Mouse (Mus musculus) hindbrain, postnatal 0 days (tissue): ENCODE results near the gene Nbeal1. TPM values are rescaled to one million over a fixed set of nuclear protein-coding genes. Genes with fewer than 3 reads are reported as not detected.

Experiments
- ATAC-seq: fragments of 200-750 bp; cut with Nextera tagmentation; 2 replicates; pipeline ENCODE4 v1.8.0; 2017; ENCODE audit warnings: mild to moderate bottlenecking, moderate TSS enrichment, moderate library complexity
- DNase-seq: peaks from one replicate; pipeline ENCODE4 v3.0.0-alpha.2; 2015; ENCODE audit warnings: low spot score
- H3K27ac ChIP-seq: fragments of 300-500 bp; sonication (generic); 2 replicates; pipeline ENCODE4 v1.5.1; 2014; ENCODE audit warnings: mild to moderate bottlenecking
- H3K27me3 ChIP-seq: fragments of 300-500 bp; sonication (generic); 2 replicates; pipeline ENCODE4 v1.6.1; 2014; ENCODE audit warnings: low read length, mixed read lengths; ENCODE audit not compliant: insufficient read depth
- H3K36me3 ChIP-seq: fragments of 300-500 bp; sonication (generic); 2 replicates; pipeline ENCODE4 v1.6.1; 2014; ENCODE audit warnings: low read length, mixed read lengths; ENCODE audit not compliant: insufficient read depth
- H3K4me1 ChIP-seq: fragments of 300-500 bp; sonication (generic); 2 replicates; pipeline ENCODE4 v1.6.1; 2014; ENCODE audit warnings: antibody characterized with exemption, low read length, mixed read lengths; ENCODE audit not compliant: insufficient read depth
- H3K4me2 ChIP-seq: fragments of 300-500 bp; sonication (generic); 2 replicates; pipeline ENCODE4 v1.6.1; 2014; ENCODE audit warnings: low read depth, mild to moderate bottlenecking, low read length, moderate library complexity, mixed read lengths
- H3K4me3 ChIP-seq: fragments of 300-500 bp; sonication (generic); 2 replicates; pipeline ENCODE4 v1.5.1; 2014; ENCODE audit warnings: low read length
- H3K9ac ChIP-seq: fragments of 300-500 bp; sonication (generic); replicated peaks from 2 replicates; pipeline ENCODE4 v1.6.1; 2014; ENCODE audit warnings: mild to moderate bottlenecking, low read length, moderate library complexity, mixed read lengths
- H3K9me3 ChIP-seq: fragments of 300-500 bp; sonication (generic); 2 replicates; pipeline ENCODE4 v1.6.1; 2016; ENCODE audit warnings: low read length, mixed read lengths
- CTCF ChIP-seq: IDR thresholded peaks from 2 replicates; pipeline ENCODE4 v1.5.1; 2016; ENCODE audit warnings: antibody characterized with exemption, control low read depth, low read depth
- WGBS: fragments of 180-500 bp; shearing (Covaris S2); extraction: QIAGEN DNeasy Blood & Tissue Kit; methylation state at CpG from one replicate; pipeline ENCODE4 v1.1.7; 2014; 5-methylcytosine and 5-hydroxymethylcytosine counted together
- polyA plus RNA-seq: library from polyadenylated mRNA; unstranded; fragments of >200 nt; fragmentation: Nextera tagmentation; extraction: Ambion mirVana; gene quantifications from 2 replicates; pipeline ENCODE4 v1.2.1, GENCODE M21; 2015
- total RNA-seq: library from RNA; depleted of rRNA; stranded (reverse); fragments of >200 nt; gene quantifications from 2 replicates; pipeline ENCODE4 v1.2.3, GENCODE M21; 2014; rRNA removed

Nbeal1 gene
- total RNA-seq, result 16.1 and 25.6 TPM in 2 replicates
- polyA plus RNA-seq, result 4.5 and 5.0 TPM in 2 replicates

DNA sequence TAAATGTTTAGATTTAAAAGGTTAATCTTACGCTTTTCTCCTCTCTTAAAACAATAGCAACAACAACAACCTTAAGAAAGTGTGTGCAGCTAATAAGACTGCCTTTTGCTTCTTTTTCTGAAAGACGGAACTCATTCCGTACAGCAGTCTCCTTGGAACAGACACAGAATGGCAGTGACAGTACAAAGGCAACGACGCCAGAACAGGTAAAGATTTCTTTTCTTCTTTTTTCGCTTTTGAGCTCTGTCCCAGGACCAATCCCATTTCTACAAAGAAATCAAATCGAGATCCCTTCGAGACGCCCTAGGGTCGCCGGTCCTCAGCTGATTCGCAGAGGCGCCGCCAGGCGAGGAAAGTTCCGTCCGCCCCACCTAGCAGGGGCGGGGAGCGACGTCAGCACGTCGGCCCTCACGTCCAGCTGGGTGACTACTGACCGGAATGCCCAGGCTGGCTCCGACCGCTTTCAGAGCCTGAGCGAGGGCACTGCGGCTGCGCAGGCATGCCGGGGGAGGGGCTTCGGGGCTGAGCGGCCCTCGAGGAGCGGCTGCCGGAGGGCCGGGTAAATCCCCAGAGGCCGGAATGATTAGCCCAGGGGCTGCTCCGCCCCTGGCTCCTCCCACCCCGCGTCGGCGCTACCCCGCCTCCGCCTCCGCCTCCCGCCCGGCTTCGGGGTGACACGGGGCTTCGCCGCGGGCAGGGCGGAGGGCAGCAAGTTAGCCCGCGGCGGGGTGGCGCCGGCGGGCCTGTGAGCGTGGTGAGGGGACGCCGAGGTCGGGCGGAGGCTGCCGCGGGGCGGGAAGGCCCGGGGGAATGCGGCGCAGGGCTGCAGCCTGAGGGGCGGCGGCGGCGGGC lies at the start of gene Nbeal1:
TSS of gene Nbeal1 (plus strand) at position 668 of the 852 bp plus-strand sequence.
- no peaks in the 10 kb centered on the region for H3K36me3 ChIP-seq
- no peaks in the 10 kb centered on the region for H3K27me3 ChIP-seq
- H3K4me1 ChIP-seq, result no peaks in the 10 kb centered on the region
- peak within 1 kb of the TSS; percentile 93 for H3K9ac ChIP-seq
- H3K4me2 ChIP-seq, result peak within 1 kb of the TSS; percentile 61
- peak; percentile 99 for DNase-seq
- H3K27ac ChIP-seq, result peak within 1 kb of the TSS; percentile 95
- WGBS, result under 1% methylated on average over 64 of the region's 74 CpGs
- peak within 1 kb of the TSS; percentile 91 for H3K4me3 ChIP-seq
- no peaks in the 10 kb centered on the region for H3K9me3 ChIP-seq
- peak; percentile 60 for TF ChIP-seq CTCF
- ATAC-seq, result peak; percentile 99

GRCm38 (mm10) chr1:60137346-60137745 lies 43.1 kb upstream of the Nbeal1 start:
- no peak overlapping the region for H3K27ac ChIP-seq
- no peaks in the 10 kb centered on the region for H3K27me3 ChIP-seq
- 38% methylated on average over 9 of the region's 9 CpGs for WGBS
- no peak for DNase-seq
- no peak overlapping the region for H3K4me3 ChIP-seq
- no peak for ATAC-seq
- no peaks in the 10 kb centered on the region for H3K4me1 ChIP-seq
- peaks cover 5% of the 10 kb centered on the region; the same call in 1 of the 2 replicates for H3K36me3 ChIP-seq
- no peak overlapping the region for H3K9ac ChIP-seq
- TF ChIP-seq CTCF, result no peak
- H3K4me2 ChIP-seq, result no peak overlapping the region
- H3K9me3 ChIP-seq, result no peaks in the 10 kb centered on the region

DNA sequence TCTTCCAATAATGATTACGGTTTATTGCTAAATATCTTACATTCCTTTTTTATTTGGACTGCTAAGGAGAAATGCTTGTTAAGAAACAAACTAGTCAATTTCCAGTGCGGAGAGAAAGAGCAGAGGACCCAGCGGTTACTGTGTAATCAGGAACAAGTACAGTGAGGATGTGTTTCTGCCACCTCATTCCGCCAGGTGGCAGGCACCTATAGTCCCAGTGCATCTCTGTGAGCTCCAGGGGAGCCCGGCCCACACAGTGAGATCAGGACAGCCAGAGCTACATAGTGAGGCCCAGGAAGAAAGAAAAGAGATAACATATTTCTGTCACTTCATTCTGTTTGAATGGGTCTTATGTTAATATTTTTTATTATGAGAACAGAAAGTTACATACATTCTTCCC lies 27.7 kb upstream of the Nbeal1 start:
- Histone ChIP-seq H3K27me3 (no peaks in the 10 kb centered on the region), H3K27ac (no peak overlapping the region), H3K9ac (no peak overlapping the region), H3K9me3 (no peaks in the 10 kb centered on the region), H3K4me1 (no peaks in the 10 kb centered on the region), H3K4me2 (no peak overlapping the region), H3K4me3 (no peak overlapping the region), H3K36me3 (no peaks in the 10 kb centered on the region)
- peak; percentile 15; the same call in 1 of the 2 replicates for TF ChIP-seq CTCF
- WGBS, result 78% methylated on average over 5 of the region's 5 CpGs
- no peak for ATAC-seq
- peak; percentile 2 for DNase-seq

GRCm38 (mm10) chr1:60156651-60157050 lies 23.7 kb upstream of the Nbeal1 start:
- H3K9me3 ChIP-seq, result no peaks in the 10 kb centered on the region
- TF ChIP-seq CTCF, result no peak
- H3K4me3 ChIP-seq, result no peak overlapping the region
- ATAC-seq (no peak), DNase-seq (no peak)
- H3K4me2 ChIP-seq, result no peak overlapping the region
- WGBS, result 87% methylated on average over 7 of the region's 7 CpGs
- H3K36me3 ChIP-seq, result no peaks in the 10 kb centered on the region
- no peaks in the 10 kb centered on the region for H3K27me3 ChIP-seq
- no peak overlapping the region for H3K27ac ChIP-seq
- H3K4me1 ChIP-seq, result no peaks in the 10 kb centered on the region
- no peak overlapping the region for H3K9ac ChIP-seq

DNA sequence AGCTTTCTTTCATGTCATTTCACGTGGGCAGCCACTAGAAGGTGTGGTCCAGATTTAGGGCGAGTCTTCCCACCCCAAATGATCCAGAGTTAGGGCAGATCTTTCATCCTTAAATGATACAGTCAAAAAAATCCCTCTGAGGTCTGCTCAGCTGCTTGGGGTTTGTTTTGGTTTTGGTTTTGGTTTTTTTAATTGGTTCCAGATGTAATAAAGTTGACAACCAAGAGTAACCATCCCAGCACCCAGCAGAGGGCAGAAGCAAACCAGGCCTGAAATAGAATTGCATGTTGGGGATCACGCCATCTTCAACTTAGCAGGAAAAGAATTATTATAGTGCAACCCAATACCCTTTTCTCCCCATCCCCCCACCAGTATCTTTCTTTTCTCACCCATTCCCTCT lies 22.0 kb upstream of the Nbeal1 start:
- no peak overlapping the region for H3K4me3 ChIP-seq
- no peak overlapping the region for H3K4me2 ChIP-seq
- DNase-seq (peak; percentile 16), ATAC-seq (no peak)
- no peaks in the 10 kb centered on the region for H3K4me1 ChIP-seq
- H3K9ac ChIP-seq, result no peak overlapping the region
- WGBS, result 66% methylated on average over 3 of the region's 3 CpGs
- peak; percentile 62 for TF ChIP-seq CTCF
- H3K27me3 ChIP-seq, result no peaks in the 10 kb centered on the region
- no peaks in the 10 kb centered on the region for H3K9me3 ChIP-seq
- H3K27ac ChIP-seq, result no peak overlapping the region
- H3K36me3 ChIP-seq, result no peaks in the 10 kb centered on the region

GRCm38 (mm10) chr1:60163676-60164075 lies 16.7 kb upstream of the Nbeal1 start:
- no peak for DNase-seq
- Histone ChIP-seq H3K4me1 (no peaks in the 10 kb centered on the region), H3K27ac (no peak overlapping the region), H3K4me3 (no peak overlapping the region), H3K36me3 (no peaks in the 10 kb centered on the region), H3K9me3 (no peaks in the 10 kb centered on the region), H3K27me3 (no peaks in the 10 kb centered on the region), H3K9ac (no peak overlapping the region), H3K4me2 (no peak overlapping the region)
- 92% methylated on average over 3 of the region's 3 CpGs for WGBS
- TF ChIP-seq CTCF, result no peak
- ATAC-seq, result no peak

- no peaks in the 10 kb centered on the region for H3K27me3 ChIP-seq
- H3K36me3 ChIP-seq, result no peaks in the 10 kb centered on the region
- no peak overlapping the region for H3K4me2 ChIP-seq
- H3K4me1 ChIP-seq, result no peaks in the 10 kb centered on the region
- no peak overlapping the region for H3K27ac ChIP-seq
- TF ChIP-seq CTCF, result no peak
- H3K4me3 ChIP-seq, result no peak overlapping the region
- H3K9ac ChIP-seq, result no peak overlapping the region
- DNase-seq (no peak), ATAC-seq (no peak)
- H3K9me3 ChIP-seq, result no peaks in the 10 kb centered on the region
- WGBS, result 91% methylated on average over 2 of the region's 2 CpGs
Measured at GRCm38 (mm10) chr1:60169626-60170025, 10.8 kb upstream of the Nbeal1 start.
